Mouse (Mus musculus): ENCODE measurements at regions not wholly inside any gene's neighbourhood (a gene's known extent, or its start where the extent isn't known, plus 50 kb on each side); places are given as distances from the start of the nearest gene placed in this dataset.
A peak's percentile ranks its signal among the peaks of the same experiment; 100 is the strongest.

DNA sequence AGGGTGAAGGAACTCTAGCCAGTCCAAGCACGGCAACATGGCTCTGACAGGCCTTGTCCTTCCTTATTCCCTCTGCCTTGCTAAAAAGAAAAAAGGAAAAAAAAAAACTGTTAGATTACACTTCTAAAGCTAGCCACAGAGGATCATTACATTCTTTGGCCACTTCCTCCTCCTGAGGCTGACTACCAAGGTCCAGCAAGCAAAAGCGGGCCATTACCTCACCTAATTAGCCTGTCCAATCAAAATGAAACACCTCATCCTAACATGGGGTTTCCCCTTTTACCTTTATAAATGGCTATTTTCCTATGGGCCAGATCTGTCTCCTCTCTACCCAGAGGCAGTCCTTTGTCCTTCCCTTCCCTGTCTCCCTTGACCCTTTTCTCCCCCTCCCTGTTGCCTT, 102.2 kb downstream of the Pih1h3b start:
- DNase-seq: no peak

DNA sequence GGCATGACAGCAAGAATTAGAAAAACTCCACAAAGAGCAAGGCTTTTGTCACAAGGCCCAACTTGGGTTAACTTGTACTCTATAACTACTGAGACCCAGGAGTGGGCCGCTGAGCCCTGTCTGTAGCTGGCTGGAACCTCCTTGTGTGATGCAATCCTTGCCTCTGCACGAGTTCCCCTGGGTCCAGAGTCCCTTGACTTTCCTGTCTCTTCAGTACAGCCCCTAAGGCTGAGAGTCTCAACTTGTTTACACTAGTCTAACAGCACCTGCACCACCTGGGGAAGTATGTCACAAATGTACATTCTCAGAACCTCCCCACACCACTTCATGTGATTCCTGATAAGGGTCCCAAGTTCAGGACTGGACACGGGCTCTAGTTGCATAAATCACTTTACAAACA, 103.3 kb downstream of the Pih1h3b start:
- no peak for DNase-seq

DNA sequence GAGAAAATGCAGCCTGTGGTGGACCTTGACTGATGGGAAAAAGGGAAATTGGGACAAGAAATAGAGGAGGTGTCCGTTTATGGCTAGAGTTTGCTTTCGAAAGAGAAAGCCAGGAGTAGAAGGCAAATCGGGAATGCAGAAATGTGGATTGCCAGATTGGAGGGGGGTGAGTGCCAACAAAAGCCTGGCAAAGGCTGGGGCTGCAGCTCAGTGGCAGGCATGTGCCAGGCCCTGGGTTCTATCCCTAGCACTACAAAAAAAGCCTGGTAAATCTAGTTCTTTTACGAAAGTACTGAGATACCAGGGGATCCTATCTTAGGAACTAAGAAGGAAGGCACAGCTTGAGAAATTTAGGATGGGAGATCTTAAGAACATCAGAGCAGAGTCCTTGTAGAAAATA, 117.2 kb downstream of the Pih1h3b start:
- no peak for DNase-seq

DNA sequence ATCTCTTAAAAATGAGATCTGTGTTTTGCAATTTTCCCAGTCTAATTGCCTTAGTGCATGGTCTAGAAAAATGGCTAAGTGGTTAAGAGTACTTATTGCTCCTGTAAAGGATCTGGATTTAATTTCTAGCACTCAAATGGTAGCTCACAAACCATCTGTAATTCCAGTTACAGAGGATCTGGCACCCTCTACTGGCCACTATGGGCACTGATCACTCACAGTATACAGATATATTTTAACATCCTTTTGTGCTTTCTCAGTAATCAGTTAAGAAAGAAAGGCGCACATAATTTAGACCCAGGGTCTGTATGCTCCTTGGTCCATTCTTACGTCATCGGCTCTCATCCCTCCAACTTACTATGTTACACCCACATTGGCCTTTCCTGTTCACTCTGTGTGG, 120.3 kb downstream of the Pih1h3b start:
- DNase-seq: peak; percentile 13

DNA sequence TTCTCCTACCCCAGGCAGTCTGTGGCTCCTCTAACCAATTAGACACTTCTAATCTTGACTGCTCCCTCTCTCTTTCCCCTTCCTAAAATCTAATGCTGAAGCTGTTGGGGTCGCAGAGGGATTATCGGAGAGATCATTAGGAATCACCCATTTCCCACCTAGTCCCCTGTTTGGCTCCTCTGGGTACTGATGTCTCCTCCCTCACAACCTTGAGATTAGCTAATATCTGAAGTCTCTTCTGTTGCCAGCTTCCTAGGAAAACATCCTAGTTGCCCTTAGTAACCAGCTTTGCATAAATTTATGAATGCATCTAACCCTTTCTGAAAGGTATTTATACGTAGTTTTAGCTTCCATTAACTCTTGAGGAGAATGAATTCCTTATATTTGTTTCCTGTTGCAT, 138.4 kb upstream of the Frmpd3 start:
- DNase-seq: no peak

DNA sequence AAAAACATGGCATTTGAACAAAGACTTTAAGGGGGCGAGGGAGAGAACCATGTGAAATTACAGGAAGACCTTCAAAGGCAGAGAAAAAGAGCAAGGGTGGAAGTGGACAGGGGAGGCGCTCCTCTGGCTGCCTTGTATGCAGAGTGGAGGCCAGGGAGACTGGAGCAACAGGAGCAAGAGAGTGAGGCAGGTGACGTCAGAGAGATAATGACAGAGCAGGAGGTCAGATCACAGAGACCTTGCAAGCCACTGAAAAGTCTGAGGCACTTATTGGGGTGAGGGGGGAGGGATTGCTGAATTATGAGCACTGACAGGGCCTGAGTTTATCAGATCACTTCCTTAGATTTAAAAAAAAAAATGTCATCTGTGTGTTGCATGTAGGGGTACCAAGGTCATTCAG, 133.3 kb upstream of the Frmpd3 start:
- no peak for DNase-seq

DNA sequence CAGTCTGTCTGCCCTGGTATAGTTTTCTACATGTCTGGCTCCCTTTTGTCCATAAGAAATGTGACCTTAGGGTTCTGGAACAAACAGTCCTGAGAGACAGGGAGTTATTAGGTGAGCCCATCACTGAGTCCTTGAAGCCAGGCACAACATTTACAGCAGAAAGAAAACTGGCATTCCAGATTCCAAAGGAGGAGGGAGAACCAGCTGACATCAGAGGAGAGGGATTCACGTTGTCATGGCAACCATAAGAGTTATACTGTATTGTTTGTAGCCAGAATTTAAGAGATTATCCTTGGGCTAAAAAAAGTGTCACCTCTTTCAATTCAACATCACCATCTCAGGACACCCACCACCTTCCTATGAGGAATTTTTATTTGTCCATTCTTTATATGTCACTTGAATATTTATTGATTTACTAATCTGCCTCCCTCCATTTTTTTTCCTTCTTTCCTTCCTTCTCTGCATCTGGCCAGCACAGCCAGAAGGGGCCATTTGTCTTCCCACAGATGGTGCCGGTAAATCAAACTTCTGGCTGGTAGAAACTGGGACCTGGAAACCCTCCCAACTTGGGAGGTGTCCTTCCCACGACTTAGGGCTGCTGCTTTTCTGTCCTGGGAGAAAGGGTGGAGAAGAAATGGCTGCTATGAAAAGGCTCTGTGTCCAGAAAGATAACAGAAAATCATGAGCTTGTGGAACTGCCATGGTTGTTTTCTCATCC, 129.3 kb upstream of the Frmpd3 start:
- no peak for DNase-seq

DNA sequence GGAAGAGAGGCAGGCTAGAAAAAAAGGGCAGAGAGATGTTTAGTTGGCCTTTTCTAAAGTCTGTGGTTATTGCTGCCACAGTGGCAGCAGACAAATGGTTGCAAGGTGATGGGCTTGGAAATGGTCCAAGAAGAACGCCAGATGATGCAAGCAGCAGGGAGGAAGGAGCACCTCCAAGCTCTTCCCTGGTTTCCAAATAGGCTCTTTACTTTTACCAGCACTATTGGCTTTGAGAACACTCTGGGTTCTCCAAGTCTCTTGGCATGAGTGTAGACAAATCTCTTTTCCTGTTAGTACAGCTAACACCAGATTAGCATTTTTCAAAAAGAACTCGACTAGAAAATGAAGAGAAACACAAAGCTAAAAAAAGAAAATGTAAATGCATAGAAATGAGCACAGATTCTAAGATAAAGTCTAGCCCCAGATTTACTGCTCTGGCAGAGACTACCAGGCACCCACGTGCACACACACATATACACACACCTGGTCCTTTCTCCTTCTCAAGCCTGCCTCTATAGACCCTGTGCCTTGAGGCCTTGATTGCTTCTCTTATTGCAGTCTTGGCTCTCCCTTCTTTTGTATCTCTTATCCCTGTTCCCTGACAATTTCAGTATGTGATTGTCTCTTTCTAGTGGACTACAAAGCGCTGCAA, 127.7 kb upstream of the Frmpd3 start:
- no peak for DNase-seq

DNA sequence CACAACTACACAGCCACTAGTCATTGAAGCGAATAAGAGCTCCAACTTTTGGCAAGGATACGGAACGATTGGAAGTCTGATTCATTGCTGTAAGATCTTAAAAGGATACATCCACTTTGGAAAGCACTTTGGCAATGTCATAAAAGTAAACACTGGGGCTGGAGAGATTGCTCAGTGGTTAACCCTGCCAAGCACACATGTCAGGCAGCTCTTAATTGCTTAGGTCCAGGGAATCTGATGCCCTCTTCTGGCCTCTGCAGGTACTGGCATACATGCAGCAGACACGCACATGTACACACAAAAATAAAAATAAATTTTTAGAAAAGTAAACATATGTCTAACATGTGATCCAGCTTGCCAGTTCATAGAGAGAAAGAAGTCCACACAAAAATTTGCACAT, 86.3 kb upstream of the Frmpd3 start:
- DNase-seq: peak; percentile 5

DNA sequence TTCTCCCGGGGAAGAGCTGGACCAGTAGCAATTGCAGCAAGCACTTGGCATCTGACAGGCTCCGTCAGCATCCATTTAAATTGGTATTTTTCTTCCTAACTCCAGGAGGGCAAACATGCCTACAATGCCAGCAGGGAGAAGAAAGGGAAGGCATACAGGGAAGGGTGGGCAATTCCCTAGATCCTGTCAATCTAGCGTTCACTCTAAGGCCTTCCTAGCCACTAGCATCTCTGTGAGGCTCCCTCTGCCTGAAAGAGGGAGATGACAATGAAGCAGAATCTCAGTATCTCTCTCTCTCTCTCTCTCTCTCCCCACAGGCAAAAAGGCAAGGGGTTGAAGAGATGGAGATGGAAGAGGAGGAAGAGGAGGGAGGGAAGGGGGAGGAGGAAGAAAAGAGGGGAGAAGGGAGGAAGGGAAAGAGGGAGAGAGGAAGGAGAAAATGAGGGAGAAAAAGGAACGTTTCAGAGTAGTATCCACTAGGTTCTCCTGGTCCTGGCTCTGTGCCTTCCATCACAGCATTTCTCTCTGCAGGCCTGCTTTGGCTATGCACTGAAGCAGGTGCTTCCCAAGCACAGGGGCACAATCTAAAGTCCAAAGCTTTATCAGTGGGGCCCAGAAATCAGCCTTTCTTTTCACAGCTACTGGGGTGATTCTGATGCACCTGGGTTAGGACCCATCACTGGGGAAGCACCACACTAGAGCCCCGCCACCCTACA, 72.2 kb upstream of the Frmpd3 start:
- DNase-seq: no peak

DNA sequence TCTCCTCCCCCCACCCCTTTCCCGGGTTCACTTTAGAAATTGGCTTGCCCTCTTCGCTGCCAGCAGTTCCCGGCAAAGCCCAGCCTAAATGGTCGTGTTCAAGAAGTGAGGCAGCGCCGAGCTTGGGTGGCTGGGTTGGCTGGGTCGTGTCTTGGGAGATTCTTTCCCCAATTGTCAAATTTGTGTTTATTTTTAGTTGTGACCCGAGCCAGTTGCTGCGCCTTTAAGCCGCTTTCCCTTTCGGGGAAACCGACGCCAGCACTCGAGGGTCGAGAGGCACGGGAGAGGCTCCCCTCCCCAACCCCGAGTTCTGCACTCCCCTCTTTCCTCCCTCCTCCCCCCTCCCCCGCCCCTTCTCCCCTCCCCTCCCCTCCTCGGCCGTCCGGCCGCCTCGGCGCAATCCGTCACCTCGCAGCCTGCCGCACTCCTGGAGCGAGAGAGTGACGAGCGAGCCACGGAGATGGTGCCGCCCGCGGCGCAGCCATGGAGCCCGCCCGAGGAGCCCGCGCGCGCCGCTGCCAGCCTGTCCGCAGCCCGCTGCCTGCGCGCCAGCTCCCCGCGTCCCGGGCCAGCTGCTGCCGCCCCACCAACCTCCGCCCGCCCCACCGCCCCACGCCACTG, 64.6 kb upstream of the Frmpd3 start:
- DNase-seq: peak; percentile 5

DNA sequence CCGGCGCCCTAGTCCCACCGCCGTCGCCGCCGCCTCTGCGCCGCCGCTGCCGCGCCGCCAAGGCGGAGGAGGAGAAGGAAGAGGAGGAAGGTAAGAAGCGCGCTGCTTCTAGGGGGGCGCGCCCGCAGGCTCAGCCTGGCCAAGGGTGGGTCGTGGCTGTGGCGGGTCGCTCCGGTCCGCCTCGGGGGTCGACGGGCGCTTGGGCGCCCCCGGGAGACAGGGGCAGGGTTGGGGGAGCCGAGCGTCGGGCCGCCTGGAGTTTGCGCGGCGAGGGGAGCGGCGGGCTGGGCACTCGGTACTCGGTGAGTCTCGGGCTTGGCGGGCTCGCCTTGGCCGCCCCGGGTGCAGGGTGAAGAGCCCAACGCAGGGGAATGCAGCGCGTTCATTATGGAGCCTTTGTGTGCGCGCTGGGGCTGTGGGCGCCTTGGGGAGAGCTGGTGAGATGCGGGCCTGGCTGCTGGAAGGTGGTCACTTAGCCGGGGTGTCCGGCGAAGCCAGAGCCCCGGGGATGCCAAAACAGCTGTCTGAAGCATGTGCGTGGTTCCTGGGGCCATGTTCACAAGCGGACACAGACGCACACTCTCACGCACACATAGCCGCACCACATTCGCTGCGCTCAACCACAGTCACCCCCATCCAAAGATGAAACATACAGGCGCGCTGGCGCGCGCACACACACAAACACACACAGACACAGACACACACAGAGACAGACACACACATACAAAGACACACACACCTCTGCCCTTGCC, 63.9 kb upstream of the Frmpd3 start:
- no peak for DNase-seq

DNA sequence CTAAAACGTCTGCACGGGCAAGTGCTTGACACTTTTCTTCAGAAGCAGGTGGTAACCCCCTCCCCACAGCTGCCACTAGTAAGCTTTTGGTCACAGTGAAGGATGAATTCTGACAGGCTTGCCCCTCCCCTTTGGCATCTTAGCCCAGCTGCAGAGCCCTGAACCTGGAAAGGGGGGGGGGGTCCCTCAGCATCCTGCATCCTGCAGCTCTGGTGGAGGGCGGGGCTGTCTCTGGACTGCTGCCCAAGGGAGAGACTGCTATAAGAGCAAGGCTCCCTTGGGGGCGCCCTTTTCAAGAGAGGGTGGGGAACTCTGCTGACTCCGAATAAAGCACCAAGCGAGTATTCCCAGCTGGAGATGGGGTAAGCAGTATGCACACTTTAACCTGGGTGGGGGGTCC, 62.8 kb upstream of the Frmpd3 start:
- DNase-seq: peak; percentile 4

DNA sequence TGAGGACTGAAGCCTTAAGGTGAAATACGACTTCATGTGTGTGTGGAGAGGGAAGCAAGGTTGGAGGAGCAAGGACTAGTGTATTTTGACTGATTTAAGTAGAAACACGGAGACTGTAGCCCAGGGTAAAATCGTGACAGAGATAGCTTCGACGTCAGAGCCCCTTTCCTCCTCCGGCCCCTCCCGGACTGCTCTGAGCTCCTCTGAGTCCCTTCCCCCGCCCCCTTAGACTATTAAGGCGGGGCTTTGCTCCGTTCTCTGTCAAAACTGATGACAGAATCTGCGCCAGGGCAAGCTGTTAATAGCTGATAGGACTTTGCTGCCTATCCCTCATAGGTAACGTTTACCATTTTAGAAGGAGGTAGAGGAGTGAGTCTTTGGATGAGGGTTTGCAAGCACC, 62.0 kb upstream of the Frmpd3 start:
- DNase-seq: no peak

Data from thymus, postnatal 4 days (tissue).